Mouse (Mus musculus) cortical plate, adult 2 months (tissue): ENCODE measurements at regions not wholly inside any gene's neighbourhood (a gene's known extent, or its start where the extent isn't known, plus 50 kb on each side); places are given as distances from the start of the nearest gene placed in this dataset.

ENCODE experiments used
- CTCF ChIP-seq: fragments of 200-500 bp; IDR thresholded peaks from 2 replicates; pipeline ENCODE4 v1.5.1; 2011; ENCODE audit warnings: mild to moderate bottlenecking, control low read depth, low read length; ENCODE audit not compliant: insufficient read depth; ENCODE audit errors: extremely low read depth
- POLR2A ChIP-seq: fragments of 200-500 bp; IDR thresholded peaks from 2 replicates; pipeline ENCODE4 v1.6.1; 2011; ENCODE audit warnings: mild to moderate bottlenecking, low read length, control low read depth; ENCODE audit not compliant: insufficient read depth; ENCODE audit errors: extremely low read depth

GRCm38 (mm10) chr1:57107308-57107707, 128.9 kb upstream of the Satb2 start:
- no peak for TF ChIP-seq CTCF
- no peak for TF ChIP-seq POLR2A
